9 mouse cellular contexts compared by ENCODE assay signal in the genomic region with DNA sequence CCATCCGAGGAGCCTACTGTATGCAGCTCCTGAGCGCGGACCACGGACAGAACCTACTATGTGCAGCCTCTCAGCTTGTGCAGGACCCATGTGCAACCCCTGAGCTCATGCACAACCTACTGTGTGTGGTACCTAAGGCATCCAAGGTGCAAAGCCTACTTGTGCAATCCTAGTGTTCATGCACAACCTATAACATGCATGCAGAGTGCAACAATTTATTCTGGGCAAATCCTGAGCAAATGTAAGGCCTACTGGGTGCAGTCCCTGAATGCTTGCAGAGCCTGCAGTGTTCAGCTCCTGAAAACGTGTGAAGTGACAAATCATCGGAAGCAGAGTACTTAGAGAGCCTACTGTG. TPM values are rescaled to one million over a fixed set of nuclear protein-coding genes. Genes with fewer than 3 reads are reported as not detected.
DNase-seq lines count a peak whose midpoint lies in the region; ATAC-seq and TF ChIP-seq lines count a peak whose summit lies in the region.
"Had no signal": no experiment of that assay in that cellular context is flagged by ENCODE, and none has a peak within 500 bp of the region (broad histone marks: within the 10 kb centered on the region; RNA-seq: fewer than 3 reads in every experiment).

No protein-coding gene starts in this region.

- H3K4me1 ChIP-seq in heart, embryonic 12.5 days (replicated peaks) = peaks cover 98% of the 10 kb centered on the region
- H3K4me1 ChIP-seq in ES-E14 (ENCODE audit: control insufficient read depth in 2 of 2, insufficient read depth in 2 of 2, low read length in 2 of 2, poor library complexity in 1 of 2) = peaks cover 23 to 63% of the 10 kb centered on the region in 2 experiments
- peaks cover 69% of the 10 kb centered on the region for H3K4me1 ChIP-seq in hindbrain, embryonic 14.5 days (replicated peaks; ENCODE audit: control insufficient read depth, insufficient read depth, low read length)
- peaks cover 79% of the 10 kb centered on the region for H3K4me1 ChIP-seq in midbrain, embryonic 12.5 days

- intact Hi-C loops in heart, postnatal 25 days (cut with DNase I) = no loop called here
- intact Hi-C loops in left cerebral cortex, adult 2 months (cut with DNase I) = no loop called here

- WGBS in heart, embryonic 12.5 days = 11% methylated on average over 6 of the region's 6 CpGs
- WGBS in hindbrain, embryonic 14.5 days = 11% methylated on average over 6 of the region's 6 CpGs
- WGBS in midbrain, embryonic 12.5 days = 13% methylated on average over 6 of the region's 6 CpGs

- peak overlapping the region; percentile 82 for H3K27ac ChIP-seq in heart, embryonic 12.5 days (ENCODE audit: poor library complexity, severe bottlenecking)
- H3K27ac ChIP-seq in ES-E14 (ENCODE audit: insufficient read depth, low read depth, low read length, poor library complexity, severe bottlenecking) = no peak overlapping the region
- H3K27ac ChIP-seq in hindbrain, embryonic 14.5 days = no peak overlapping the region
- H3K27ac ChIP-seq in midbrain, embryonic 12.5 days (replicated peaks) = 0 out of 2 replicates have a peak overlapping the region, but pooled peaks have one; percentile 22
- no peak overlapping the region for H3K27ac ChIP-seq in left cerebral cortex, adult 2 months

- in situ Hi-C loops in ES-E14 (cut with MboI; ENCODE audit: low sequenced_read_pairs in 2 of 2, unreplicated experiment in 2 of 2) = no loop called here

- peak overlapping the region; percentile 52 for H3K4me3 ChIP-seq in heart, embryonic 12.5 days
- peak overlapping the region; percentile 38 to 44; a peak in 2 of 4 replicates for H3K4me3 ChIP-seq in ES-E14 (ENCODE audit: insufficient read depth in 1 of 2, low read depth in 1 of 2, low read length in 2 of 2, poor library complexity in 1 of 2, severe bottlenecking in 1 of 2)
- no peak overlapping the region for H3K4me3 ChIP-seq in hindbrain, embryonic 14.5 days (replicated peaks; ENCODE audit: low read length)
- H3K4me3 ChIP-seq in midbrain, embryonic 12.5 days = peak overlapping the region; percentile 26; the same call in 1 of the 2 replicates
- no peak overlapping the region for H3K4me3 ChIP-seq in left cerebral cortex, adult 2 months

- no peak for TF ChIP-seq CTCF in left cerebral cortex, adult 2 months (IDR thresholded peaks at IDR 0.05)

- ATAC-seq in heart, embryonic 12.5 days (ENCODE audit: insufficient number of reproducible peaks, low FRiP score) = no peak
- no peak for ATAC-seq in hindbrain, embryonic 14.5 days (ENCODE audit: low FRiP score)
- no peak for ATAC-seq in midbrain, embryonic 12.5 days (ENCODE audit: low FRiP score, low read depth)

- peaks cover 12% of the 10 kb centered on the region; the same call in 1 of the 2 replicates for H3K27me3 ChIP-seq in heart, embryonic 12.5 days (replicated peaks)
- peaks cover 55% of the 10 kb centered on the region for H3K27me3 ChIP-seq in hindbrain, embryonic 14.5 days (ENCODE audit: control insufficient read depth, insufficient read depth, low read length)
- H3K27me3 ChIP-seq in midbrain, embryonic 12.5 days = peaks cover 97% of the 10 kb centered on the region

- no peak for DNase-seq in heart, postnatal 25 days (ENCODE audit: low spot score)
- no peak for DNase-seq in ES-E14 (ENCODE audit: low read depth, low spot score)
- DNase-seq in hindbrain, embryonic 14.5 days (ENCODE audit: low spot score) = no peak
- no peak for DNase-seq in embryo, embryonic 10.5 days (ENCODE audit: low spot score)
- DNase-seq in left cerebral cortex, adult 2 months (ENCODE audit: extremely low spot score in 1 of 2, low spot score in 2 of 2) = no peak
- DNase-seq in frontal cortex, adult 2 months (ENCODE audit: extremely low spot score in 1 of 2, low spot score in 1 of 2) = no peak
- DNase-seq: B cell, adult 2 months had no signal

- peak overlapping the region; percentile 82 for H3K4me2 ChIP-seq in heart, embryonic 12.5 days
- peak overlapping the region; percentile 39 for H3K4me2 ChIP-seq in hindbrain, embryonic 14.5 days (replicated peaks)
- H3K4me2 ChIP-seq in midbrain, embryonic 12.5 days (replicated peaks) = peak overlapping the region; percentile 48

- peak overlapping the region; percentile 74 for H3K9ac ChIP-seq in heart, embryonic 12.5 days
- no peak overlapping the region for H3K9ac ChIP-seq in ES-E14 (ENCODE audit: insufficient read depth, low read depth, low read length, poor library complexity, severe bottlenecking)
- H3K9ac ChIP-seq in hindbrain, embryonic 14.5 days = peak overlapping the region; percentile 28
- H3K9ac ChIP-seq in midbrain, embryonic 12.5 days (replicated peaks) = peak overlapping the region; percentile 40; the same call in 1 of the 2 replicates

- no peaks in the 10 kb centered on the region for H3K36me3 ChIP-seq in heart, embryonic 12.5 days
- H3K36me3 ChIP-seq in ES-E14 (ENCODE audit: control insufficient read depth, insufficient read depth, low read length, poor library complexity, severe bottlenecking) = peaks cover 1% of the 10 kb centered on the region; the same call in 1 of the 2 replicates
- no peaks in the 10 kb centered on the region for H3K36me3 ChIP-seq in hindbrain, embryonic 14.5 days (replicated peaks; ENCODE audit: control insufficient read depth, insufficient read depth)
- H3K36me3 ChIP-seq in midbrain, embryonic 12.5 days = no peaks in the 10 kb centered on the region

- no peaks in the 10 kb centered on the region for H3K9me3 ChIP-seq in heart, embryonic 12.5 days (replicated peaks)
- H3K9me3 ChIP-seq in ES-E14 (ENCODE audit: control insufficient read depth, insufficient read depth, low read depth, low read length) = no peaks in the 10 kb centered on the region
- H3K9me3 ChIP-seq in hindbrain, embryonic 14.5 days (ENCODE audit: control insufficient read depth, low read length) = no peaks in the 10 kb centered on the region
- H3K9me3 ChIP-seq in midbrain, embryonic 12.5 days = no peaks in the 10 kb centered on the region

TF ChIP-seq in ES-E14, 5 proteins besides CTCF, POLR2A, EP300 and RAD21:
- TF ChIP-seq HCFC1 (IDR thresholded peaks at IDR 0.05; ENCODE audit: borderline replicate concordance, insufficient read depth, low read length) = no peak
- no peak for TF ChIP-seq ZC3H11A (IDR thresholded peaks at IDR 0.05; ENCODE audit: borderline replicate concordance, low read depth, low read length)
- TF ChIP-seq CHD2 (IDR thresholded peaks at IDR 0.05; ENCODE audit: low read depth, low read length) = no peak
- TF ChIP-seq MAFK (IDR thresholded peaks at IDR 0.05; ENCODE audit: insufficient read depth, low read depth, low read length) = no peak
- no peak for TF ChIP-seq ZNF384 (IDR thresholded peaks at IDR 0.05; ENCODE audit: low read depth, low read length)

RNA-seq across cellular contexts. Expression of a gene that starts 6.9 kb away (rescaled TPM):
- 27.8 and 29.9 TPM in 2 replicates for polyA plus RNA-seq in heart, embryonic 12.5 days (2016; fragmentation: Nextera tagmentation; extraction: Ambion mirVana)
- total RNA-seq in heart, postnatal 25 days (2021) = 10 to 100 TPM in 1 of 2 experiments, 1 to 10 TPM in 1; 8.2 to 14.1 TPM
- 26.4 and 36.0 TPM in 2 replicates for total RNA-seq in ES-E14 (2012; rRNA removed)
- 6.2 and 8.0 TPM in 2 replicates for polyA plus RNA-seq in hindbrain, embryonic 14.5 days (2014; fragmentation: Nextera tagmentation; extraction: Ambion mirVana)
- 8.7 and 11.8 TPM in 2 replicates for polyA plus RNA-seq in midbrain, embryonic 12.5 days (2016; fragmentation: Nextera tagmentation; extraction: Ambion mirVana)
- total RNA-seq in left cerebral cortex, adult 2 months (2021) = 10 to 100 TPM; 24.0 to 36.0 TPM
- 20.7 and 26.0 TPM in 2 replicates for polyA plus RNA-seq in frontal cortex, adult 2 months (2012; rRNA removed)

RNA-seq across cellular contexts. Expression of a gene that starts 18.7 kb away (rescaled TPM):
- polyA plus RNA-seq in heart, embryonic 12.5 days (2016; fragmentation: Nextera tagmentation; extraction: Ambion mirVana) = 34.3 and 35.3 TPM in 2 replicates
- total RNA-seq in heart, postnatal 25 days (2021) = 1 to 10 TPM; 4.6 to 5.6 TPM
- total RNA-seq in ES-E14 (2012; rRNA removed) = 66.5 and 88.2 TPM in 2 replicates
- polyA plus RNA-seq in hindbrain, embryonic 14.5 days (2014; fragmentation: Nextera tagmentation; extraction: Ambion mirVana) = 12.9 and 13.8 TPM in 2 replicates
- polyA plus RNA-seq in midbrain, embryonic 12.5 days (2016; fragmentation: Nextera tagmentation; extraction: Ambion mirVana) = 61.7 and 62.0 TPM in 2 replicates
- 10 to 100 TPM; 20.0 to 20.3 TPM for total RNA-seq in left cerebral cortex, adult 2 months (2021)
- 24.3 and 25.9 TPM in 2 replicates for polyA plus RNA-seq in frontal cortex, adult 2 months (2012; rRNA removed)

RNA-seq across cellular contexts. Expression of a gene that starts 36.0 kb away (rescaled TPM):
- 285 and 293 TPM in 2 replicates for polyA plus RNA-seq in heart, embryonic 12.5 days (2016; fragmentation: Nextera tagmentation; extraction: Ambion mirVana)
- total RNA-seq in heart, postnatal 25 days (2021) = 100 to 1,000 TPM; 143 to 148 TPM
- 219 and 244 TPM in 2 replicates for total RNA-seq in ES-E14 (2012; rRNA removed)
- 311 and 351 TPM in 2 replicates for polyA plus RNA-seq in hindbrain, embryonic 14.5 days (2014; fragmentation: Nextera tagmentation; extraction: Ambion mirVana)
- 305 and 308 TPM in 2 replicates for polyA plus RNA-seq in midbrain, embryonic 12.5 days (2016; fragmentation: Nextera tagmentation; extraction: Ambion mirVana)
- 100 to 1,000 TPM; 136 to 138 TPM for total RNA-seq in left cerebral cortex, adult 2 months (2021)
- 192 and 231 TPM in 2 replicates for polyA plus RNA-seq in frontal cortex, adult 2 months (2012; rRNA removed)

Comparison
In these comparisons a context has a peak if more than half of its experiments do, and no peak if none do; other contexts are left out.
1. H3K27ac ChIP-seq: peak in heart, embryonic 12.5 days (single experiment) and midbrain, embryonic 12.5 days (single experiment); none in ES-E14 (single experiment), hindbrain, embryonic 14.5 days (single experiment) and left cerebral cortex, adult 2 months (single experiment).
2. H3K4me3 ChIP-seq: peak in heart, embryonic 12.5 days (single experiment), ES-E14 (2 of 2) and midbrain, embryonic 12.5 days (single experiment); none in hindbrain, embryonic 14.5 days (single experiment) and left cerebral cortex, adult 2 months (single experiment).
3. Peak in every context shown above with its lines, with median percentiles within 50 percentile points of each other: H3K4me2 ChIP-seq.